Mouse (Mus musculus) activated CD4-positive, CD25-positive, alpha-beta regulatory T cell, adult 9 weeks (primary cell): ENCODE data around the gene Gipc3. TPM values are rescaled to one million over a fixed set of nuclear protein-coding genes. Genes with fewer than 3 reads are reported as not detected.

Experiments
- polyA plus RNA-seq: library from polyadenylated mRNA; unstranded; fragments of 100-300 nt; shearing (Covaris generic); gene quantifications from one replicate; pipeline ENCODE4 v1.2.1, GENCODE M21; 2017

Gipc3 gene
- polyA plus RNA-seq: 0.18 TPM

GRCm38 (mm10) chr10:81342686-81343505 is at the start of gene Gipc3:
Gipc3 (minus strand) TSS chr10:81343266.

GRCm38 (mm10) chr10:81392781-81393185 is 49.7 kb upstream of the Gipc3 start, which contains the start of gene Smim24:
Smim24 (plus strand) TSS chr10:81393051.

GRCm38 (mm10) chr10:81388505-81389055 is 45.5 kb upstream of the Gipc3 start, which contains the start of gene Gm48552:
Gm48552 (plus strand) TSS chr10:81389005.

GRCm38 (mm10) chr10:81383802-81384604 is 40.9 kb upstream of the Gipc3 start, which contains the start of the genes Dohh and Gm48551:
Dohh (plus strand) TSS chr10:81384428.
Gm48551 (plus strand) TSS chr10:81384466.

GRCm38 (mm10) chr10:81377793-81378552 is 34.9 kb upstream of the Gipc3 start, which contains the start of gene Fzr1:
Fzr1 (minus strand) TSS chr10:81378516.

GRCm38 (mm10) chr10:81365672-81366476 is 22.8 kb upstream of the Gipc3 start, which contains the start of gene 4930404N11Rik:
4930404N11Rik (minus strand) TSS chr10:81365816.

GRCm38 (mm10) chr10:81356991-81357844 is 14.2 kb upstream of the Gipc3 start, which contains the start of gene Mfsd12:
Mfsd12 (plus strand) TSS chr10:81357491.

GRCm38 (mm10) chr10:81350351-81351063 is 7.4 kb upstream of the Gipc3 start, which contains the start of gene Hmg20b:
Hmg20b (minus strand) TSS chr10:81350480.

GRCm38 (mm10) chr10:81328386-81328785 is 14.7 kb downstream of the Gipc3 start, which contains the start of gene Tbxa2r:
Tbxa2r (plus strand) TSS chr10:81328731.

GRCm38 (mm10) chr10:81320550-81321347 is 22.3 kb downstream of the Gipc3 start, which contains the start of gene Cactin:
Cactin (plus strand) TSS chr10:81321103.

GRCm38 (mm10) chr10:81292554-81293333 is 50.3 kb downstream of the Gipc3 start, which contains the start of gene Pip5k1c:
Pip5k1c (plus strand) TSS chr10:81292963.

GRCm38 (mm10) chr10:81291511-81292104 is 51.5 kb downstream of the Gipc3 start, which contains the start of gene Tjp3:
Tjp3 (minus strand) TSS chr10:81291581.

Other genes with a start within 250 kb of the Gipc3 start
- gene Creb3l3, start 244.4 kb downstream of the Gipc3 start, polyA plus RNA-seq: not detected
- 37.8 TPM for gene Map2k2, start 237.4 kb downstream of the Gipc3 start, polyA plus RNA-seq
- 32.9 TPM for gene Zbtb7a, start 208.0 kb downstream of the Gipc3 start, polyA plus RNA-seq
- 43.2 TPM for gene Pias4, start 175.3 kb downstream of the Gipc3 start, polyA plus RNA-seq
- 869 TPM for gene Eef2, start 166.6 kb downstream of the Gipc3 start, polyA plus RNA-seq
- gene Dapk3, start 160.3 kb downstream of the Gipc3 start, polyA plus RNA-seq: 10.4 TPM
- gene 4930442H23Rik, start 159.4 kb downstream of the Gipc3 start, polyA plus RNA-seq: not detected
- 0.21 TPM for gene Nmrk2, start 141.2 kb downstream of the Gipc3 start, polyA plus RNA-seq
- gene Atcay, start 112.4 kb downstream of the Gipc3 start, polyA plus RNA-seq: 11.9 TPM
- 4.7 TPM for gene Zfr2, start 110.1 kb downstream of the Gipc3 start, polyA plus RNA-seq
- gene Matk, start 90.3 kb downstream of the Gipc3 start, polyA plus RNA-seq: 128 TPM
- 129 TPM for gene Mrpl54, start 76.3 kb downstream of the Gipc3 start, polyA plus RNA-seq
- gene Apba3, start 76.3 kb downstream of the Gipc3 start, polyA plus RNA-seq: 62.8 TPM
- gene Tjp3, start 51.7 kb downstream of the Gipc3 start, polyA plus RNA-seq: 18.0 TPM
- gene Pip5k1c, start 50.3 kb downstream of the Gipc3 start, polyA plus RNA-seq: 42.0 TPM
- 25.4 TPM for gene Cactin, start 22.2 kb downstream of the Gipc3 start, polyA plus RNA-seq
- gene Tbxa2r, start 14.5 kb downstream of the Gipc3 start, polyA plus RNA-seq: 55.0 TPM
- 29.3 TPM for gene Hmg20b, start 7.2 kb upstream of the Gipc3 start, polyA plus RNA-seq
- 1.7 TPM for gene Mfsd12, start 14.2 kb upstream of the Gipc3 start, polyA plus RNA-seq
- gene 4930404N11Rik, start 22.6 kb upstream of the Gipc3 start, polyA plus RNA-seq: 0.56 TPM
- gene Fzr1, start 35.2 kb upstream of the Gipc3 start, polyA plus RNA-seq: 22.3 TPM
- 40.6 TPM for gene Dohh, start 41.2 kb upstream of the Gipc3 start, polyA plus RNA-seq
- 2.3 TPM for gene Gm48551, start 41.2 kb upstream of the Gipc3 start, polyA plus RNA-seq
- gene Gm48552, start 45.7 kb upstream of the Gipc3 start, polyA plus RNA-seq: 2.6 TPM
- 13.0 TPM for gene Smim24, start 49.8 kb upstream of the Gipc3 start, polyA plus RNA-seq
- gene Nfic, start 112.4 kb upstream of the Gipc3 start, polyA plus RNA-seq: 19.9 TPM
- 0.35 TPM for gene Celf5, start 139.4 kb upstream of the Gipc3 start, polyA plus RNA-seq
- 145 TPM for gene Ncln, start 153.1 kb upstream of the Gipc3 start, polyA plus RNA-seq
- gene S1pr4, start 156.9 kb upstream of the Gipc3 start, polyA plus RNA-seq: 85.6 TPM
- gene Gna15, start 181.0 kb upstream of the Gipc3 start, polyA plus RNA-seq: 40.0 TPM
- gene Gna11, start 201.9 kb upstream of the Gipc3 start, polyA plus RNA-seq: 6.5 TPM
- 154 TPM for gene Aes, start 216.2 kb upstream of the Gipc3 start, polyA plus RNA-seq
- gene Tle2, start 231.3 kb upstream of the Gipc3 start, polyA plus RNA-seq: 2.7 TPM